Mouse (Mus musculus) kidney, adult 2 months (tissue): ENCODE data around the gene Optc.

Experiments
- CTCF ChIP-seq: fragments of 200-500 bp; conservative IDR thresholded peaks from 2 replicates; pipeline ENCODE4 v1.5.1; 2011; ENCODE audit warnings: low read depth, mild to moderate bottlenecking, control low read depth, low read length, moderate library complexity, mixed read lengths; ENCODE audit not compliant: insufficient read depth, insufficient read length
- POLR2A ChIP-seq: fragments of 200-500 bp; IDR thresholded peaks from one replicate; pipeline ENCODE4 v1.6.1; 2011; ENCODE audit warnings: low read depth, low read length, control low read depth

- TF ChIP-seq POLR2A (no peak), CTCF (no peak)
Measured at GRCm38 (mm10) chr1:133886431-133886830, 21.4 kb downstream of the Optc start.
